Mouse (Mus musculus) ovary, postnatal 10 days (tissue): ENCODE results near the gene H2-Q7.
A peak's percentile ranks its signal among the peaks of the same experiment; 100 is the strongest.
"Not testable (repeated sequence)": the region's sequence is repeated elsewhere in the genome, so short reads cannot be mapped to it uniquely, and the experiment has no call there.

ENCODE experiments used
- DNase-seq: peaks from one replicate; pipeline ENCODE4 v3.0.0; 2022; ENCODE audit warnings: low spot score

The H2-Q7 gene

DNA sequence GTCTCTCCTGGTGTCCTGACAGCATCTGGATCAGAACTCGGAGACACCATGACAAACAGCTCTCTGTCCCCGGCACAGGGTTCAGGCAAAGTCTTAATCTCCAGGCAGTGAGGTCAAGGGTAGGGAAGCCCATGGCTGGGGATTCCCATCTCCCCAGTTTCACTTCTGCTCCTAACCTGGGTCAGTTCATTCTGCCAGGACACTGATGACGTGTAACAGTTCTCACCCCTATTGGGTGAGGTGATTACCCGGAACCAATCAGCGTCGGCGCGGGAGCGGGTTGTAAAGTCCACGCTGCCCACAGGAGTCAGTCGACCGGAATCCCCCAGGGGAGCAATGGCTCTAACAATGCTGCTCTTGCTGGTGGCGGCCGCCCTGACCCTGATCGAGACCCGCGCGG, at the start of gene H2-Q7:
Gene H2-Q7 (plus strand): TSS at position 271 of the 400 bp plus-strand sequence.
- peak; percentile 67 for DNase-seq

DNA sequence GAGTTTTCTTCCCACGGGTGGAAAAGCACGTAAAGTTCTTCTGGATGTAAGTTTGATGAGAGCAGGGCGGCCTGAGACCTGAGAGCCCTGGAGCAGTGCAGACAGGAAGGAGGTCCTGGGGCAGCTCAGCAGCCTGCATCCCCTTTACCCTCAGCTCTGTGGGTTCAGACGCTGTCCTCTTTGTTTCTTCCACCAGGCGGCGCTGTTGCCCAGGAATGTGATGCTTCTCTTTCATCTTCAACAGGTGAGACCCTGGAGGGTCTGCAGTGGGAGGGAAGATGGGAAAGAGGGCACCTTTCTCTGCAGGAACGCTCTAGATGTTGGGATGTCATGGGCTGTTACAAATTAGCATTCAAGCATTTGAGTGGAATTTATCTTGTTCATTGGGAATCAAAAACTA, 49.2 kb upstream of the H2-Q7 start:
- not testable (repeated sequence) for DNase-seq

DNA sequence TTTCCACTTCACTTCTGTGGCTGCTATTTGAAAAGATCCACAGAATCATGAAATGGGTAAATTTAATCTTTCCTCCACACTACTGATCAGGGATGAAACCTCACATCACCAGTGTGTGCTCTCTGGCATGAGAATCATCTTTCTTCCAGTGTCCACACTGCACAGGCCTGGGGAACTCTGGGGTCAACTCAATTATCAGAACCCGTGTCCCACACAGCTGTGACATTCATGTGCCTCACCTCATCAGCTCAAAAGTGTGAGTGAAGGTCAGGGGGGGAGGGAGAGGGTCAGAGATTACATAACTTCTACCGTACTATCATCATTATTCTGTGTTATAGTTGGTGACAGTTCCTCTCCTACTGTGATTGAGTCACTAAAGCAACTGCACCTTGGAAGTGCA, 46.3 kb upstream of the H2-Q7 start:
- DNase-seq: not testable (repeated sequence)

DNA sequence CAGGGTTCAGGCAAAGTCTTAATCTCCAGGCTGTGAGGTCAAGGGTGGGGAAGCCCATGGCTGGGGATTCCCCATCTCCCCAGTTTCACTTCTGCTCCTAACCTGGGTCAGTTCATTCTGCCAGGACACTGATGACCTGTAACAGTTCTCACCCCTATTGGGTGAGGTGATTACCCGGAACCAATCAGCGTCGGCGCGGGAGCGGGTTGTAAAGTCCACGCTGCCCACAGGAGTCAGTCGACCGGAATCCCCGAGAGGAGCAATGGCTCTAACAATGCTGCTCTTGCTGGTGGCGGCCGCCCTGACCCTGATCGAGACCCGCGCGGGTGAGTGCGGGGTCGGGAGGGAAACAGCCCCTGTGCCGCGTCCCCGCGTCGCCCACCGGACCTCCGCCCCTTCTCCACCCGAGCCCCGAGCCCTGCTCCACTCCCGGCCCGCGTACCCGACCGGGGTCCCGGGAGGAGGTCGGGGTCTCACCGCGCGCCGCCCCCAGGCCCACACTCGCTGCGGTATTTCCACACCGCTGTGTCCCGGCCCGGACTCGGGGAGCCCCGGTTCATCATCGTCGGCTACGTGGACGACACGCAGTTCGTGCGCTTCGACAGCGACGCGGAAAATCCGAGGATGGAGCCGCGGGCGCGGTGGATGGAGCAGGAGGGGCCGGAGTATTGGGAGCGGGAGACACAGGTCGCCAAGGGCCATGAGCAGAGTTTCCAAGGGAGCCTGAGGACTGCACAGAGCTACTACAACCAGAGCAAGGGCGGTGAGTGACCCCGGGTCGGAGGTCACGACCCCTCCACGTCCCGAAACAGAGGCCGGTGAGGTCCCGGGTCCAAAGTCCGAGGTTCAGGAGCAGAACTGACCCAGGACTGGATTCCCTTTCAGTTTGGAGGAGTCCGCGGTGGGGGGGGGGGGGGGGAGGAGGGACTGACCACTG, 44.8 kb upstream of the H2-Q7 start:
- not testable (repeated sequence) for DNase-seq

DNA sequence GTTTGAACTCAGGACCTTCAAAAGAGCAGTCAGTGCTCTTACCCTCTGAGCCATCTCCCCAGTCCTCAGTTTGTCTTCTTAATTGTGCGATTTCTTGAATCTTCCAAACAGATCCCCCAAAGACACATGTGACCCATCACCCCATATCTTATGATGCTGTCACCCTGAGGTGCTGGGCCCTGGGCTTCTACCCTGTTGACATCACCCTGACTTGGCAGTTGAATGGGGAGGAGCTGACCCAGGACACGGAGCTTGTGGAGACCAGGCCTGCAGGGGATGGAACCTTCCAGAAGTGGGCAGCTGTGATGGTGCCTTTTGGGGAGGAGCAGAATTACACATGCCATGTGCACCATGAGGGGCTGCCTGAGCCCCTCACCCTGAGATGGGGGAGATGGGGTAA, 42.0 kb upstream of the H2-Q7 start:
- DNase-seq: not testable (repeated sequence)

DNA sequence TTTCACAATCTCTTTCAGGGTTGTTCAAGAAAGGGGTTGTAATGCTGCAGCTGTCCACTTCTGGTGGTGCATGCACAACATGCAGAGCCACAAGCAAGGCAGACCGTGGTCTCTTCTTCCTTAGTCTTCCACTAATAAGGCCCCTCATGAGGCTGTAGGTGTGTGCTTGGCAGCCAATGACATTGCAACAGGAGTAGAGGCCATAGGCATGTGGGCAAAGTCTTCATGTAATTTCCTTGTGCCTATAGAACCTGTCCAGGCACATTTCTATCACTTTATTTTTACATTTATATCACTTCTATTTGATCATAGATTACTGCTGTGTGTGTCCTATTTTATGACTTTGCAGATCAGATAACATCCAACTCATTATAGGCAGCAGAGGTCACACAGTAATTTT, 25.9 kb upstream of the H2-Q7 start:
- not testable (repeated sequence) for DNase-seq

DNA sequence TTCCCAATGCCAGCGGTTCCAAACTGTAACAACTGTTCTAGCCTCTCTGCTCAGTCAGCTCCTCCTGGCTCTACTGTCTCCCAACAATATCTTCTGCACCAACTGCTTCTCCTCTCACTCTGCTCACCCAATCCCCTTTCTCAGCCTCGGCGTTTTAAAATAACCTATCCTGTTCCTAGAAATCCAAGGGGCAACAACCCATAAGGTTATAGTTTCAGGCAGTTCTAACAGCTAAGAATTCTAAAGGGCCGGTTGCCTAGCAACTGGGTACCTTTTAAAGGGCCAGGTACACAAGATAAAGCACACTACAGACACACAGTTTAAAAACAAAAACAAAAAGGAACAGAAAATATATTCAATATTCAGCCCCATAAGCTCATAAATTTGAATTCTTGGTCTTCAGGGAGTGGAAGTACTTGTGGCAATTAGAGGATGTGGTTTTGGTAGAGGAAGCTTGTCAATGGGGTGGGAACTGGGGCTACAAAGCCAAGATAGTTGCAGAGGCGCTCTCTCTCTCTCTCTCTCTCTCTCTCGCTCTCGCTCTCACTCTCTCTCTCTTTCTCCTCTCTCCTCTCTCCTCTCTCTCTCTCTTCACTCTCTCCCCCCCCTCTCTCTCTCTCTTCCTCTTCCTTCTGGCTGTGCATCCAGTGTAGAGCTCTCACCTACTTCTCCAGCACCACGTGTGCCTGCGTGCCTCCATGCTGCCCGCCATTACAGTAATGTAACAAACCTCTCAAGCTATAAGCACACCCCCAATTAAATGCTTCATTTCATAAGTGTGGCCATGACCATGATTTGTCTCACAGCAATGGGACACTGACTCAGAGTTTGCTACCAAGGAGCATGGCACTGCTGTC, 23.5 kb upstream of the H2-Q7 start:
- DNase-seq: not testable (repeated sequence)

DNA sequence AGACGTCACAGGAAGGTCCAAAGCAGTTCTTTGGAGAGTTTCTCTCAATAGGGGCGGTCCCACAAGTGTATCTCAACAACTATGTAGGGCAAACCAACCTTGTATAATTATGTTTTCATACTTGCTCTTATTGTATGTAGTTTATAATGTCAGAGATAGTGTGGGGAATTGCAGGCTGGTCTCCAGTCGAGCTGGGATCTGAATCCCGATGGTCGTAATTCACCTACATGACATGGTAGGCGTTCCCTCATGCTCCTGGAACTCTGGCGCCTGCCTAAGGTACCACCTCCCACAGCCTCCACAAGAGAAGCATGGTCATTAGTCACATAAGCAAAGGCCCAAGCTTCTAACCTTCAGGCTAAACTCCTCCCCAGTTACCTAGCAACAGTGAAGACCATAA, 20.2 kb upstream of the H2-Q7 start:
- no peak for DNase-seq

DNA sequence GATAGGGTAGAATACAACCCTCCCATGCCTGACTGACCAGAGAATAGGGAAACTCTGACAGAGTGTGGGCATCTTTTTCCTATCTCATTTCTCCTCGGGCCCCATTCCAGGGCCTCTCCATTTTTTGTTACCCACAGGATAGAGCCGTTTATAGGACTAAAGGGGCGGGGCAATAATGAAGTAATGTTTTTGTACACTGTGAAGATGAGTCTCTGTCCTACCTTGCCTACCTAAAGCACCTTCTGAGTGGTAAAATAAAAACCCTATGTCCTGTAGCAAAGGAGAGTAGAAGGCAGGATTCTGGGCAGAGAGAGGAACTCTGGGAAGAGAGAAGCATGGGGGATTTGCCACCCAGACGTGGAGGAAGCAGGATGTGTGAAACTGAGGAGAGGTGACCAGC, 19.4 kb upstream of the H2-Q7 start:
- not testable (repeated sequence) for DNase-seq

DNA sequence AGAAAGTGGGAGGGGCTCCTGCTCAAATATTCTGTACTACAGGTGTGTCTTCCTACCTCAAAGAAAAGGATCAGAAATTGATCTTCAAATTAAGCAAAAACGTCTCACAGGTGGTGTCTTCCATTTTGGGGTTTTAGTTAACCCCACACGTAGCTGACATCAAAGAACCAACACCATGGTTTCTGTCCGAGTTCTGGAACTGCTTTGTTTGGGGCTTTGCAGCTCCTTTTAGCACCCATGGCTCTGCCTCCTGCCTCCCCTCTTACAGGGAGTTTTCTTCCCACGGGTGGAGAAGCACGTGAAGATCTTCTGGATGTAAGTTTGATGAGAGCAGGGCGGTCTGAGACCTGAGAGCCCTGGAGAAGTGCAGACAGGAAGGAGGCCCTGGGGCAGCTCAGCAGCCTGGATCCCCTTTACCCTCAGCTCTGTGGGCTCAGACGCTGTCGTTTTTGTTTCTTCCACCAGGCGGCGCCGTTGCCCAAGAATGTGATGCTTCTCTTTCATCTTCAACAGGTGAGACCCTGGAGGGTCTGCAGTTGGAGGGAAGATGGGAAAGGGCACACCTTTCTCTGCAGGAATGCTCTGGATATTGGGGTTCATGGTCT, 18.6 kb upstream of the H2-Q7 start:
- DNase-seq: not testable (repeated sequence)

DNA sequence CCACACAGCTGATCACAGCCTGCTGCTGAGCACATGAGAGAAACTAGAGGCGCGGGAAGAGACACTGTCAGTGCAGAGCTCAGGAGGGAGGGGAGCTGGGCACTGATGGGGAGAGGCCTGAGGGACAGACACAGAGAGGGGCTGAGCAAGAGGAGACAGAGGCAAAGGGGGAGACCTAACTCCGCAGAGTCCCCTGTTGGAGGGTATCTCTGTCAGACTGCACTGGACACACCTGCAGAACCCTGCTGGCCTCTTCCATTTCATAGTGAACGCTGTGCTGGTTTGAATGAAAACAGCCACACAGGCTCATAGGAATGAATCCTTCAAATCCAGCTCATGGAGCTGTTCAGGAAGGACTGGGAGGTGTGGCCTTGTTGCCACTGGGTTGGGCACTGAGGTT, 17.6 kb upstream of the H2-Q7 start:
- DNase-seq: not testable (repeated sequence)

DNA sequence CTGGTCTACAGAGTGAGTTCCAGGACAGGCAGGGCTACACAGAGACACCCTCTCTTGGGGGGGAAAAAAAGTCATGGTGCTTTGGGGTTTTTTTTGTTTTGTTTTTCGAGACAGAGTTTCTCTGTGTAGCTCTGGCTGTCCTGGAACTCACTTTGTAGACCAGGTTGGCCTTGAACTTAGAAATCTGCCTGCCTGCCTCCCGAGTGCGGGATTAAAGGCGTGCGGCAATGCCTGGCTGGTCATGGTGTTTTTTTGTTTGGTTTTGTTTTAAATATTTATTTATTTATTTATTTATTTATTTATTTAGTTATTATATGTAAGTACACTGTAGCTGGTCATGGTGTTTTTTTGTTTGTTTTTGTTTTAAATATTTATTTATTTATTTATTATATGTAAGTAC, 16.6 kb upstream of the H2-Q7 start:
- DNase-seq: not testable (repeated sequence)

DNA sequence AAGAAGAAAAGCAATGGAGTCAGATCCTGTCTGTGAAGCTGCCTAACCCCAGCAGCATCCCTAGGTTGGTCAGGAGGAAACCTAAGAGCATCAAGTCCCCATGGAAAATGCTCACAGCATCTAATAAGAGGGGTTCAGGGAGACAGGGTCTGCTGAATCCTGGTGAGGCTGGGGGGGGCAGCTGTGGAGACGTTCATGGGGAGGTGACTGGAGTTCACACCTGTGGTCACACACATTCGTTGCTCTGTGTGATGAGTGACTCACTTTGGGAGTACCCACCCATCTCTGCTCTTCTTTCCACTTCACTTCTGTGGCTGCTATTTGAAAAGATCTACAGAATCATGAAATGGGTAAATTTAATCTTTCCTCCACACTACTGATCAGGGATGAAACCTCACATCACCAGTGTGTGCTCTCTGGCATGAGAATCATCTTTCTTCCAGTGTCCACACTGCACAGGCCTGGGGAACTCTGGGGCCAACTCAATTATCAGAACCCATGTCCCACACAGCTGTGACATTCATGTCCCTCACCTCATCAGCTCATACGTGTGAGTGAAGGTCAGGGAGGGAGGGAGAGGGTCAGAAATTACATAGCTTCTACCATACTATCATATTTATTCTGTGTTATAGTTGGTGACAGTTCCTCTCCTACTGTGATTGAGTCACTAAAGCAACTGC, 15.7 kb upstream of the H2-Q7 start:
- not testable (repeated sequence) for DNase-seq

DNA sequence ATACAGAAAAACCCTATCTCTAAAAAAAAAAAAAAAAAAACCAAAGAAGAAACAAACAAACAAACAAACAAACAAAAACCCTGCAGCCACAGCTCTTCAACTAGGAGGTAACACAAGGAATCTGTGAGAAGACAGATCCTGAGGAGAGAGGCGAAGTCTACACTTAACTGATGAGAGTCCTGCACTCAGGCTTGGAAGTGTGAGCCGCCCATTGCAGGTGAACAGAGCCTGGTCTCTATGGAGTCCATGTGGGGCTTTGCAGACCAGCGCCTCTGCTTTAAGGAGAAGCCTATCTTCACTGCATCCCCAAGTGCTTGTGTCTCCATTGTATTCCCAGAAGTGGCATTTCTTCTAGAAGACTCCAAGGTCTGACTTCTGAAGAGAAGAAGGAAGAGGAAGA, 14.8 kb upstream of the H2-Q7 start:
- DNase-seq: not testable (repeated sequence)

DNA sequence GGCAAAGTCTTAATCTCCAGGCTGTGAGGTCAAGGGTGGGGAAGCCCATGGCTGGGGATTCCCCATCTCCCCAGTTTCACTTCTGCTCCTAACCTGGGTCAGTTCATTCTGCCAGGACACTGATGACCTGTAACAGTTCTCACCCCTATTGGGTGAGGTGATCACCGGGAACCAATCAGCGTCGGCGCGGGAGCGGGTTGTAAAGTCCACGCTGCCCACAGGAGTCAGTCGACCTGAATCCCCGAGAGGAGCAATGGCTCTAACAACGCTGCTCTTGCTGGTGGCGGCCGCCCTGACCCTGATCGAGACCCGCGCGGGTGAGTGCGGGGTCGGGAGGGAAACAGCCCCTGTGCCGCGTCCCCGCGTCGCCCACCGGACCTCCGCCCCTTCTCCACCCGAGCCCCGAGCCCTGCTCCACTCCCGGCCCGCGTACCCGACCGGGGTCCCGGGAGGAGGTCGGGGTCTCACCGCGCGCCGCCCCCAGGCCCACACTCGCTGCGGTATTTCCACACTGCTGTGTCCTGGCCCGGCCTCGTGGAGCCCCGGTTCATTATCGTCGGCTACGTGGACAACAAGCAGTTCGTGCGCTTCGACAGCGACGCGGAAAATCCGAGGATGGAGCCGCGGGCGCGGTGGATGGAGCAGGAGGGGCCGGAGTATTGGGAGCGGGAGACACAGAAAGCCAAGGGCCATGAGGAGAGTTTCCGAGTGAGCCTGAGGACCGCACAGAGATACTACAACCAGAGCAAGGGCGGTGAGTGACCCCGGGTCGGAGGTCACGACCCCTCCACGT, 14.1 kb upstream of the H2-Q7 start, which contains the start of gene H2-Q6:
Gene H2-Q6 (plus strand): TSS at position 227 of the 793 bp plus-strand sequence.
- DNase-seq: not testable (repeated sequence)

DNA sequence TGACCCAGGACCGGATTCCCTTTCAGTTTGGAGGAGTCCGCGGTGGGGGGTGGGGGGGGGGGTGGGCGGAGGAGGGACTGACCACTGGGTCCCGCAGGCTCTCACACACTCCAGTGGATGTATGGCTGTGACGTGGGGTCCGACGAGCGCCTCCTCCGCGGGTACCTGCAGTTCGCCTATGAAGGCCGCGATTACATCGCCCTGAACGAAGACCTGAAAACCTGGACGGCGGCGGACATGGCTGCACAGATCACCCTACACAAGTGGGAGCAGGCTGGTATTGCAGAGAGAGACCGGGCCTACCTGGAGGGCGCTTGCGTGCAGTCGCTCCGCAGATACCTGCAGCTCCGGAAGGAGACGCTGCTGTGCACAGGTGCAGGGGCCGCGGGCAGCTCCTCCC, 13.5 kb upstream of the H2-Q7 start:
- not testable (repeated sequence) for DNase-seq

DNA sequence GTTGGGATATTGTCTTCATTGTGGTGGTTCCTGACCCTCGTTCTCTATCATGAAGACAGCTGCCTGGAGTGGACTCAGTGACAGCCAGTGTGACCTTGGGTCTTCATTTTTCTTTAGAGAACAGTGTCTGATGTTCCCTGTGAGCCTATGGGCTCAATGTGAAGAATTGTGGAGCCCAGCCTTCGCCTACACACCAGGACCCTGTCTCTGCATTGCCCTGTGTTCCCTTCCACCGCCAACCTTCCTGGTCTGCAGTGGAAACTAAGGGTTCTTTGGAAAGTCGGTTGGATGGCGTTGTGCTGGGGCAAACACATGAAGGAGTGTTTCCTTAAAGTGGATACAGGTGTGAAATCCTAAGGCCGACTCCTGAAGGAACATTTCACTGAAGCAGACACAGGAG, 10.1 kb upstream of the H2-Q7 start:
- DNase-seq: not testable (repeated sequence)

DNA sequence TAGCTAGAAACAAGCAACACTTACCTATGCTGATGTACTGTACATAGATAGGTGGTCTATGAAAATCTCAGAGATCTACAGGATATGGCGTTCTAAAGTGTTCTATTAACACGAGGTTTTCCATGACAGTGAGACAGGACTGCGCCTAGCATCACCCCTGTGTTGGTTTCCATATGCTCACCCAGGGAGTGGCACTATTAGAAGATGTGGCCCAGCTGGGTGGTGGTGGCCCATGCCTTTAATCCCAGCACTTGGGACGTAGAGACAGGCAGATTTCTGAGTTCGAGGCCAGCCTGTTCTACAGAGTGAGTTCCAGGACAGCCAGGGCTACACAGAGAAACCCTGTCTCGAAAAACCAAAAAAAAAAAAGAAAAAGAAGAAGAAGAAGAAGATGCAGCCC, 8.3 kb upstream of the H2-Q7 start:
- DNase-seq: not testable (repeated sequence)

DNA sequence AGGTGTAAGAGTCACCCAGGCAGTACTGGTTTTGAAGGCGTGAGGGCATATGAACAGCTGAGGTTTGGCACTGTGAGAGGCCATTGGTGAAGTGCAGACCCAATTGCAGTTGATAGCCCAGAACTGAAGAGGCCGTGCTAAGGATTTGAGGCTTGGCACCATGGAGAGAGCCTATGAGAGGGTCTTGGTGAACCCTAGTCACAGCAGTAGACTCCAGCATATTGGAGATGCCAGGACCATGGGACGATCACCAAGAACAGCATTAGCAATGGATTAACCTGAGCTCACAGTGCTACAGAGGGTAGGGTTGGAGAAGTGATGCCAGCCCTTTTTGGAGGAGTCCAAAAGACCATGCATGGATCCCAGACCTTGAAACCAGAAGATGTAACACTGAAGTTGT, 6.8 kb upstream of the H2-Q7 start:
- DNase-seq: not testable (repeated sequence)

DNA sequence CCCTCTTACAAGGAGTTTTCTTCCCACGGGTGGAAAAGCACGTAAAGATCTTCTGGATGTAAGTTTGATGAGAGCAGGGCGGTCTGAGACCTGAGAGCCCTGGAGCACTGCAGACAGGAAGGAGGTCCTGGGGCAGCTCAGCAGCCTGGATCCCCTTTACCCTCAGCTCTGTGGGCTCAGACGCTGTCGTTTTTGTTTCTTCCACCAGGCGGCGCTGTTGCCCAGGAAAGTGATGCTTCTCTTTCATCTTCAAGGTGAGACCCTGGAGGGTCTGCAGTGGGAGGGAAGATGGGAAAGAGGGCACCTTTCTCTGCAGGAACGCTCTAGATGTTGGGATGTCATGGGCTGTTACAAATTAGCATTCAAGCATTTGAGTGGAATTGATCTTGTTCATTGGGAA, 4.1 kb upstream of the H2-Q7 start:
- DNase-seq: not testable (repeated sequence)

DNA sequence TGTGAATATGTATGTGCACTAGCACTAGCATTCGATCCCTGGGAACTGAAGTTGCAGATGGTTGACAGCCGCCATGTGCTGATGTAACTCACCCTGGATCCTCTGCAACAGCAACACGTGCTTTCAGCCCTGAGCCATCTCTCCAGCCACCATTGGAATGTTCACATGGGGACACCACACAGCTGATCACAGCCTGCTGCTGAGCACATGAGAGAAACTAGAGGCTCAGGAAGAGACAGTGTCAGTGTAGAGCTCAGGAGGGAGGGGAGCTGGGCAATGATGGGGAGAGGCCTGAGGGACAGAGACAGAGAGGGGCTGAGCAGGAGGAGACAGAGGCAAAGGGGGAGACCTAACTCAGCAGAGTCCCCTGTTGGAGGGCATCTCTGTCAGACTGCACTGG, 3.4 kb upstream of the H2-Q7 start:
- not testable (repeated sequence) for DNase-seq
